Mouse (Mus musculus): ENCODE results near the gene Sap18. TPM values are rescaled to one million over a fixed set of nuclear protein-coding genes. Genes with fewer than 3 reads are reported as not detected.
"Not testable (repeated sequence)": the region's sequence is repeated elsewhere in the genome, so short reads cannot be mapped to it uniquely, and the experiment has no call there.

Gene Sap18
- polyA plus RNA-seq, 1 experiment from 2014 or later: 34.0 TPM

DNA sequence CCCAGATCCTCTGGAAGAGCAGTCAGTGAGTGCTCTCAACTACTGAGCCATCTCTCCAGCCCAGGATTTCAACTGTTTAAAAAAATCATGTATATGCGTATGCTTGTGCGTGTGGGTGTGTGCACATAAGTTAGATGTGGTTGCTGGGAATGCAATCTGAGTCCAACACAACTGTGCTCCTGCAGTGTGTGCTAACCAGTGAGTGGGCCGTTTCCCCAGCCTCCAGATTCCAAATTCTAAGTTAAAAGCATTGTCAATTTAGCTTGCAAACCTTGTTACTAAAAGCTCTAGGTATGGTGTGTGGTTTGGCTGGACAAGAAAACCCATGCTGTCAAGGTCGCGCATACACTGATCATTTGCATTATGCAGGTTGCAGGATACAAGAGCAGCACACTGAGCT lies 13.9 kb downstream of the Sap18 start:
- ATAC-seq (ENCODE audit: low FRiP score): no peak
- Histone ChIP-seq H3K27me3 (ENCODE audit: control insufficient read depth, insufficient read depth, low read length) (no peaks in the 10 kb centered on the region), H3K9ac (no peak overlapping the region), H3K4me1 (replicated peaks; ENCODE audit: control insufficient read depth, insufficient read depth, low read length) (no peaks in the 10 kb centered on the region), H3K4me3 (replicated peaks; ENCODE audit: low read length) (no peak overlapping the region), H3K27ac (no peak overlapping the region), H3K36me3 (replicated peaks; ENCODE audit: control insufficient read depth, insufficient read depth) (peaks cover 15% of the 10 kb centered on the region), H3K9me3 (ENCODE audit: control insufficient read depth, low read length) (no peaks in the 10 kb centered on the region), H3K4me2 (replicated peaks) (no peak overlapping the region)
- 98% methylated on average over 5 of the region's 5 CpGs for WGBS
- DNase-seq (ENCODE audit: low spot score): no peak

DNA sequence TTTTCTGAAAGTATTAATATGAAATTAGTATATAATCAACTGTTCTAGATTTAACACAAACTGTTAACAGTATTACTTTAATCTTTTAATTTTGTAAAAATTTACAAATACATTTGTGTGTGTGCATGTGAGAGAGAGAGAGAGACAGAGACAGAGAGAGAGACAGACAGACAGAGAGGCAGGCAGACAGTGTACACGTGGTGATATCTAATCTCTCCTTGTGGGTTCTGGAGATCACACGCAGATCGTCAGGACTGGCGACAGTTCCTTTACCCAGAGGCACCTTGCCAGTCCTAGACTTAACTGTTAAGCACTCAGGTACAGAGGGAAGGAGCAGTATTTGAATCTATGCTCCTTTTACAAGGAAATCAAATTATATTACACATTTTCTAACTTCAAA lies 22.9 kb downstream of the Sap18 start:
- Histone ChIP-seq H3K36me3 (replicated peaks; ENCODE audit: control insufficient read depth, insufficient read depth) (peaks cover 18% of the 10 kb centered on the region; the same call in 1 of the 2 replicates), H3K9ac (no peak overlapping the region), H3K27ac (no peak overlapping the region), H3K4me1 (replicated peaks; ENCODE audit: control insufficient read depth, insufficient read depth, low read length) (no peaks in the 10 kb centered on the region; the same call in 1 of the 2 replicates), H3K4me2 (replicated peaks) (no peak overlapping the region), H3K4me3 (replicated peaks; ENCODE audit: low read length) (no peak overlapping the region), H3K9me3 (ENCODE audit: control insufficient read depth, low read length) (no peaks in the 10 kb centered on the region), H3K27me3 (ENCODE audit: control insufficient read depth, insufficient read depth, low read length) (no peaks in the 10 kb centered on the region)
- ATAC-seq (ENCODE audit: low FRiP score) (no peak), DNase-seq (ENCODE audit: low spot score) (no peak)
- WGBS: 94% methylated on average over 4 of the region's 4 CpGs

- under 1% methylated on average over 91 of the region's 96 CpGs for WGBS
- Histone ChIP-seq H3K27me3 (ENCODE audit: control insufficient read depth, insufficient read depth, low read length) (no peaks in the 10 kb centered on the region), H3K36me3 (replicated peaks; ENCODE audit: control insufficient read depth, insufficient read depth) (0 out of 2 replicates have a peak, but pooled peaks cover 8% of the 10 kb centered on the region), H3K4me1 (replicated peaks; ENCODE audit: control insufficient read depth, insufficient read depth, low read length) (peaks cover 16% of the 10 kb centered on the region), H3K27ac (peak within 1 kb of the TSS; percentile 91), H3K4me3 (replicated peaks; ENCODE audit: low read length) (peak within 1 kb of the TSS; percentile 76), H3K9me3 (ENCODE audit: control insufficient read depth, low read length) (no peaks in the 10 kb centered on the region), H3K4me2 (replicated peaks) (peak within 1 kb of the TSS; percentile 71), H3K9ac (peak within 1 kb of the TSS; percentile 89)
- ATAC-seq (ENCODE audit: low FRiP score) (peak; percentile 96), DNase-seq (ENCODE audit: low spot score) (peak; percentile 94)
These were observed 28.1 kb downstream of the Sap18 start, which contains the start of the genes Ska3 and Mrpl57 for GRCm38 (mm10) chr14:57825788-57826751. Gene Ska3 (minus strand): TSS chr14:57826185. Gene Mrpl57 (plus strand): TSS chr14:57826234.

DNA sequence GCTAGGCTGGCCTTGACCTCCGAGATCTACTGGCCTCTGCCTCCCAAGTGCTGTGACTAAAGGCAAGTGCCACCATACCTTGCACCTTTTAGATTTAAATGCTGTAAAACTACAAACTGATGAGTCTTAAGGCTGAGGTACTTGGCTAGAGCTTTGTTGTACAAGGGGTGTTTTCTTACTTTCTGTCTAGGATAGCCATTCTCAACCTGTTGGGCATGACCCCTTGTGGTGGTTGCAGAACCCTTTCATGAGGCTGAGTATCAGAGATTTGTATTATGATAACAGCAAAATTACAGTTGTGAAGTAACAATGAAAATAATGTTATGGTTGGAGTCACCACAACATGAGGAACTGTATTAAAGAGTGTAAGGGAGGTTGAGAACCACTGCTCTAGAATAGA lies 29.3 kb downstream of the Sap18 start:
- no peak for ATAC-seq (ENCODE audit: low FRiP score)

DNA sequence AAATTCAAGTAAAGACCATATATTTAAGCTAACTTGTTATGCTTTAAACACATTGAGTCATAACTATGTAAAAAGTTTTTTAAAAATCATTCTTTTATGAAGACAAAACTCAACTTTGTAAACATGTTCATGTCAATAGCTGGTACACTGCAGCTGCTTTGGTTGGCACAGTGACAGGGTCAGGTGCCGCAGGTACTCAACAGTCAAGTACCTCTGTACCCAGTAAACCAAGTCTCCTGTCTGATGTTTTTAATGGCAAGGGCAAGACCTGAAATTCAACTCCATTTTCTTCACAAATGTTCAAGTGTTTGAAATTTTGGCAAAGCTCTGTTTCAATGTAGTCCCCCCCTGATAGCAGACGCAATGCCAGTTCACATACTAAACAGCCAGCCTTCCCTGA lies 35.5 kb downstream of the Sap18 start:
- no peaks in the 10 kb centered on the region for H3K27me3 ChIP-seq (ENCODE audit: control insufficient read depth, insufficient read depth, low read length)
- no peak overlapping the region for H3K4me3 ChIP-seq (replicated peaks; ENCODE audit: low read length)
- no peak overlapping the region for H3K27ac ChIP-seq
- ATAC-seq (ENCODE audit: low FRiP score): no peak
- H3K4me1 ChIP-seq (replicated peaks; ENCODE audit: control insufficient read depth, insufficient read depth, low read length): no peaks in the 10 kb centered on the region
- H3K9ac ChIP-seq: no peak overlapping the region
- no peaks in the 10 kb centered on the region for H3K9me3 ChIP-seq (ENCODE audit: control insufficient read depth, low read length)
- no peak overlapping the region for H3K4me2 ChIP-seq (replicated peaks)
- DNase-seq (ENCODE audit: low spot score): no peak
- WGBS: 97% methylated on average over 2 of the region's 2 CpGs
- peaks cover 45% of the 10 kb centered on the region for H3K36me3 ChIP-seq (replicated peaks; ENCODE audit: control insufficient read depth, insufficient read depth)

More for the DNA sequence above, 29.3 kb downstream of the Sap18 start:
- no peak for DNase-seq (ENCODE audit: low spot score)
- no peaks in the 10 kb centered on the region for H3K36me3 ChIP-seq (replicated peaks; ENCODE audit: control insufficient read depth, insufficient read depth)
- H3K4me3 ChIP-seq (replicated peaks; ENCODE audit: low read length): peak overlapping the region; percentile 76
- WGBS: 73% methylated on average over 1 of the region's 1 CpGs
- H3K9me3 ChIP-seq (ENCODE audit: control insufficient read depth, low read length): no peaks in the 10 kb centered on the region
- peak overlapping the region; percentile 71 for H3K4me2 ChIP-seq (replicated peaks)
- H3K27ac ChIP-seq: peak overlapping the region; percentile 91
- H3K9ac ChIP-seq: peak overlapping the region; percentile 89
- no peaks in the 10 kb centered on the region for H3K27me3 ChIP-seq (ENCODE audit: control insufficient read depth, insufficient read depth, low read length)
- H3K4me1 ChIP-seq (replicated peaks; ENCODE audit: control insufficient read depth, insufficient read depth, low read length): peaks cover 16% of the 10 kb centered on the region

DNA sequence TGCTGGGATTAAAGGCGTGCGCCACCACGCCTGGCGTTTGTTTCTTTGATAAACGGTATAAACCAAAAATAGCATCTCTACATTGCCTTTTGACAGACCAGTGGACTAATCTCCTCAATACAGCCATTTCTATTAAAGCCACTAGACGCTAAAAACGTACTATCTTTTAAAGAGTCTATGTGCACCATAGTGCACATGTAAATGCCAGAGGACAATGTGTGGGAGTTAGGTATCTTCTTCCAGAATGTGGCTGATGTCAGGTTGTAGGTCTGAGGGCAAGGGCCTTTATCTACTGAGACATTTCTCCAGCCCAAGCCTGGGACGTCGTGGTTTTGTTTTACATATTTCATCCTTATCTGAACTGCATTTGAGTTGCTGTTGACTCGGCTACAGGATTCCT lies 37.2 kb downstream of the Sap18 start:
- ATAC-seq (ENCODE audit: low FRiP score) (no peak), DNase-seq (ENCODE audit: low spot score) (no peak)
- Histone ChIP-seq H3K9me3 (ENCODE audit: control insufficient read depth, low read length) (no peaks in the 10 kb centered on the region), H3K4me2 (replicated peaks) (no peak overlapping the region), H3K4me3 (replicated peaks; ENCODE audit: low read length) (no peak overlapping the region), H3K4me1 (replicated peaks; ENCODE audit: control insufficient read depth, insufficient read depth, low read length) (no peaks in the 10 kb centered on the region), H3K27me3 (ENCODE audit: control insufficient read depth, insufficient read depth, low read length) (no peaks in the 10 kb centered on the region), H3K27ac (no peak overlapping the region), H3K9ac (no peak overlapping the region), H3K36me3 (replicated peaks; ENCODE audit: control insufficient read depth, insufficient read depth) (peaks cover 60% of the 10 kb centered on the region)
- 94% methylated on average over 10 of the region's 10 CpGs for WGBS

- no peak for DNase-seq (ENCODE audit: low spot score)
- no peak overlapping the region for H3K9ac ChIP-seq
- no peaks in the 10 kb centered on the region for H3K27me3 ChIP-seq (ENCODE audit: control insufficient read depth, insufficient read depth, low read length)
- no peak overlapping the region for H3K4me3 ChIP-seq (replicated peaks; ENCODE audit: low read length)
- WGBS: 93% methylated on average over 3 of the region's 3 CpGs
- H3K27ac ChIP-seq: no peak overlapping the region
- no peak overlapping the region for H3K4me2 ChIP-seq (replicated peaks)
- no peaks in the 10 kb centered on the region for H3K4me1 ChIP-seq (replicated peaks; ENCODE audit: control insufficient read depth, insufficient read depth, low read length)
- peaks cover 77% of the 10 kb centered on the region for H3K36me3 ChIP-seq (replicated peaks; ENCODE audit: control insufficient read depth, insufficient read depth)
- no peaks in the 10 kb centered on the region for H3K9me3 ChIP-seq (ENCODE audit: control insufficient read depth, low read length)
- ATAC-seq (ENCODE audit: low FRiP score): no peak
These were observed 46.6 kb downstream of the Sap18 start for GRCm38 (mm10) chr14:57844535-57844934.

DNA sequence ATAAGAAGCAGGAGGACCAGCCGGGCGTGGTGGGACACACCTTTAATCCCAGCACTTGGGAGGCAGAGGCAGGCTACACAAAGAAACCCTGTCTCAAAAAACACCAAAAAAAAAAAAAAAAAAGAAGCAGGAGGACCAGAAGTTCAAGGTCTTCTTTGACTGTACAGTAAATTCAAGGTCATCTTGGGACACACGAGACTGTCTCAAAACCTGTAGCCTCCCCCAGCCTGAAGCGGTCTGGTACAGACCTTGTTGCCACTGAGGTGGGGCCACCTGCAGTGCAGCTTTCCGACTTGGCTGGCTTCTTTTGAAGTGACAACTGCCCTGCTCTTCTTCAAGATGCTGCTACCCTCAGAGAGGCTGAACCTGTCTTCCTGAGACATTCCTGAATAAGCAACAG lies 50.1 kb downstream of the Sap18 start:
- WGBS: 76% methylated on average over 5 of the region's 5 CpGs
- H3K4me2 ChIP-seq (replicated peaks); H3K4me3 ChIP-seq (replicated peaks; ENCODE audit: low read length); H3K9ac ChIP-seq; H3K9me3 ChIP-seq (ENCODE audit: control insufficient read depth, low read length); H3K4me1 ChIP-seq (replicated peaks; ENCODE audit: control insufficient read depth, insufficient read depth, low read length); DNase-seq (ENCODE audit: low spot score); ATAC-seq (ENCODE audit: low FRiP score); H3K27ac ChIP-seq; H3K27me3 ChIP-seq (ENCODE audit: control insufficient read depth, insufficient read depth, low read length): not testable (repeated sequence)
- peaks cover 67% of the 10 kb centered on the region for H3K36me3 ChIP-seq (replicated peaks; ENCODE audit: control insufficient read depth, insufficient read depth)

DNA sequence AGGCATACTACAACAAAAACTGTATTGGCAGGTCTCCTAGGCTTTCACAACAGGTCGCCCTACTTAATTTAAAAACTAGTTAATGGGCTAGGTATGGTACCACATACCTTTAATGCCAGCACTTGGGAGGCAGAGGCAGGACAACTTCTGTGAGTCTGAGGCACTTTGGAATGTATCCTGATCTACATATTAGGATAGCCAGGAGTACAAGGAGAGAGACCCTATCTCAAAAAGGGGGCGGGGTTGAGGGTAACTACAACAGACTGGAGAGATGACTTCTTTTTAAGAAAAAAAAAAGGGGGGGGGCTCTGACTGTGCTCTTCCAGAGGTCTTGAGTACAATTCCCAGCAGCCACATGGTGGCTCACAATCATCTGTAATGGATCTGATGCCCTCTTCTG lies 50.7 kb downstream of the Sap18 start:
- Histone ChIP-seq H3K27me3 (ENCODE audit: control insufficient read depth, insufficient read depth, low read length) (no peaks in the 10 kb centered on the region), H3K27ac (no peak overlapping the region), H3K9me3 (ENCODE audit: control insufficient read depth, low read length) (no peaks in the 10 kb centered on the region), H3K4me2 (replicated peaks) (no peak overlapping the region), H3K4me1 (replicated peaks; ENCODE audit: control insufficient read depth, insufficient read depth, low read length) (no peaks in the 10 kb centered on the region), H3K36me3 (replicated peaks; ENCODE audit: control insufficient read depth, insufficient read depth) (peaks cover 73% of the 10 kb centered on the region), H3K9ac (no peak overlapping the region), H3K4me3 (replicated peaks; ENCODE audit: low read length) (no peak overlapping the region)
- DNase-seq (ENCODE audit: low spot score): no peak
- no peak for ATAC-seq (ENCODE audit: low FRiP score)
- WGBS: 98% methylated on average over 2 of the region's 2 CpGs
